Mouse (Mus musculus): ENCODE results near the gene Camk2g. TPM values are rescaled to one million over a fixed set of nuclear protein-coding genes. Genes with fewer than 3 reads are reported as not detected.

The Camk2g gene
- polyA plus RNA-seq, 1 experiment = 16.4 TPM

DNA sequence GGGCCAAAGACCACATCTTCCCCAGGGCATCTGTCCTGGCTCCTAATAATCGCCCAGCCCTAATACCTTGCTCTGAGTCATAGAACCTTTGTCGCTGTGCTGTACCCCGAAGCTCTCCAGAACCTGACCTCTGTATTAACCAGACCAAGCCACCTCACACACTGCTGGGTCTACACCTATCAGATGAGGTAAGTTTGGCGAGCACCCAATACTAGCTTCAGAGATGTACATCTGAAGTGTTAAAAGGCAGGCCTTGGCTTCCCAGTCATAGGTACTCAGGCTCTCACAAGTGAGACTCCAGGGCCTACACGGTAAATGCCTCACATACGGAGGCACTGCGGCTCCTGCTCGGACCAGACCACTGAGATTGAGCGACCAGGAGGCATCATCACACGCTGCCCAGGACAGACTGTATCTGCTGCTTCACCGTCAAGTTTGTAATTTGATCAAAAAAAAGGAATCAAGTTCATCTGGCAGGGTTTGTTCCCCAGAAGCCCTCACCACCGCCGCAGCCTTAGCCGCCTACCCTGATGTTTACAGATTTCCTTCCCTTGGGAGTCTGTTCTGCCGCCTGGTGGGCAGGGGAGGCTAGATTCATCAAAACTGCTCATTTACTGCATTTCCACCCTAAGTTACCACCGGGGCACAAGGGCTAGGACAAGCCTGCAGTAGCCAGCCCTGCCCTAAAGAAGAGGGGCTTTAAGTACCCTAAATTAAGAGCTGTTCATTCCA lies 2.2 kb downstream of the Camk2g start:
- no peak overlapping the region for H3K4me3 ChIP-seq (ENCODE audit: control insufficient read depth, low read depth, low read length)
- peaks cover 11% of the 10 kb centered on the region for H3K4me1 ChIP-seq (ENCODE audit: control insufficient read depth, insufficient read depth, low read length)
- no peak for TF ChIP-seq POLR2A (IDR thresholded peaks at IDR 0.05; ENCODE audit: control insufficient read depth, low read depth, low read length)
- TF ChIP-seq CTCF (IDR thresholded peaks at IDR 0.05; ENCODE audit: control insufficient read depth, insufficient read depth, insufficient replicate concordance, low read depth, low read length) = no peak
- H3K36me3 ChIP-seq (ENCODE audit: control insufficient read depth, insufficient read depth, low read length) = no peaks in the 10 kb centered on the region
- H3K27ac ChIP-seq (ENCODE audit: control insufficient read depth, insufficient read depth, low read depth, low read length) = no peak overlapping the region
- no peaks in the 10 kb centered on the region; the same call in 1 of the 2 replicates for H3K27me3 ChIP-seq (ENCODE audit: control insufficient read depth, insufficient read depth, low read length)

DNA sequence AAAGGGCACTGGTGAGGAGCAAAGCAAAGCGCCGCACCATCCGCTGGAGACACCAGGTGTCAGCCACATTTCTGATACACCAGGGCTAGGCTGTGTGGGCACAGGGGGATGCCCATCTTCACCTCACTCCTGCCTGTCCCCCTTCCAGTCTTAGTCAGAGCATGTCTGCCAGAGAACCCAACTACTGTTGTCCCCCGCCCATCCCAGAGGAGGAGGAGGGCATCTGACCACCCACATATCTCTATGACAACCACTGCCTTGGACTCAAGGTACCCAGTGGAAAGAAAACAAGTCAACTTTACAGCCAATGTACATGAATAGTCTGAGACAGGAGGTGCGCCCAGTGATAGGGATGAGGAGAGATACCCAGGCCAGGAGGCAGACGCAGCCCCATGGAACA lies 2.9 kb downstream of the Camk2g start:
- no peak for TF ChIP-seq CTCF (IDR thresholded peaks at IDR 0.05; ENCODE audit: control insufficient read depth, insufficient read depth, insufficient replicate concordance, low read depth, low read length)
- TF ChIP-seq POLR2A (IDR thresholded peaks at IDR 0.05; ENCODE audit: control insufficient read depth, low read depth, low read length) = no peak
- peaks cover 18% of the 10 kb centered on the region for H3K4me1 ChIP-seq (ENCODE audit: control insufficient read depth, insufficient read depth, low read length)
- no peak overlapping the region for H3K4me3 ChIP-seq (ENCODE audit: control insufficient read depth, low read depth, low read length)
- no peaks in the 10 kb centered on the region for H3K36me3 ChIP-seq (ENCODE audit: control insufficient read depth, insufficient read depth, low read length)
- H3K27me3 ChIP-seq (ENCODE audit: control insufficient read depth, insufficient read depth, low read length) = no peaks in the 10 kb centered on the region; the same call in 1 of the 2 replicates
- no peak overlapping the region for H3K27ac ChIP-seq (ENCODE audit: control insufficient read depth, insufficient read depth, low read depth, low read length)

GRCm38 (mm10) chr14:20790445-20790844 lies 3.4 kb downstream of the Camk2g start:
- no peak for TF ChIP-seq POLR2A (IDR thresholded peaks at IDR 0.05; ENCODE audit: control insufficient read depth, low read depth, low read length)
- no peak for TF ChIP-seq CTCF (IDR thresholded peaks at IDR 0.05; ENCODE audit: control insufficient read depth, insufficient read depth, insufficient replicate concordance, low read depth, low read length)
- no peak overlapping the region for H3K4me3 ChIP-seq (ENCODE audit: control insufficient read depth, low read depth, low read length)
- H3K27me3 ChIP-seq (ENCODE audit: control insufficient read depth, insufficient read depth, low read length) = no peaks in the 10 kb centered on the region; the same call in 1 of the 2 replicates
- peaks cover 21% of the 10 kb centered on the region for H3K4me1 ChIP-seq (ENCODE audit: control insufficient read depth, insufficient read depth, low read length)
- H3K36me3 ChIP-seq (ENCODE audit: control insufficient read depth, insufficient read depth, low read length) = no peaks in the 10 kb centered on the region
- H3K27ac ChIP-seq (ENCODE audit: control insufficient read depth, insufficient read depth, low read depth, low read length) = no peak overlapping the region

- TF ChIP-seq POLR2A (IDR thresholded peaks at IDR 0.05; ENCODE audit: control insufficient read depth, low read depth, low read length) (no peak), CTCF (IDR thresholded peaks at IDR 0.05; ENCODE audit: control insufficient read depth, insufficient read depth, insufficient replicate concordance, low read depth, low read length) (no peak)
- H3K4me3 ChIP-seq (ENCODE audit: control insufficient read depth, low read depth, low read length) = no peak overlapping the region
- H3K27ac ChIP-seq (ENCODE audit: control insufficient read depth, insufficient read depth, low read depth, low read length) = no peak overlapping the region
- no peaks in the 10 kb centered on the region; the same call in 1 of the 2 replicates for H3K27me3 ChIP-seq (ENCODE audit: control insufficient read depth, insufficient read depth, low read length)
- peaks cover 28% of the 10 kb centered on the region for H3K4me1 ChIP-seq (ENCODE audit: control insufficient read depth, insufficient read depth, low read length)
- H3K36me3 ChIP-seq (ENCODE audit: control insufficient read depth, insufficient read depth, low read length) = no peaks in the 10 kb centered on the region
Observed at GRCm38 (mm10) chr14:20789593-20789992, 4.3 kb downstream of the Camk2g start.

DNA sequence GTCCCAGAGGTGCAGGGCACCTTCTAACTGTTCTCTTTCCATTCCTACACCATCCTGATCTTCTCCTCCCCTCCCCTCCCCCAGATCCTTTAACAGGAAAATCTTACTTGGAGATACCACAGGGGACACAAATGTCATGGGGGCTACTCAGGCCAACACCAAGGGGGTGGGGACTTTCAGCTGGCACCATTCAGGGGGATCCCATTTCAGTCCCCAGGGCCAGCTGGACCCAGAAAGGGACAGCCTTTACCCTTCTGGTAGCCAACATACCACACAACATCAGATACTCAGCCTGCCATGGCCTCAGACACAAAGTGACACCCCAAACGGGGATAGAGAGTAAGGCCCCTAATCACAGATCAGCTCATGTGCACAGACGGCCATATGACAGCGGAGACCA lies 5.7 kb downstream of the Camk2g start:
- Histone ChIP-seq H3K4me1 (ENCODE audit: control insufficient read depth, insufficient read depth, low read length) (peaks cover 28% of the 10 kb centered on the region), H3K36me3 (ENCODE audit: control insufficient read depth, insufficient read depth, low read length) (no peaks in the 10 kb centered on the region), H3K4me3 (ENCODE audit: control insufficient read depth, low read depth, low read length) (no peak overlapping the region), H3K27ac (ENCODE audit: control insufficient read depth, insufficient read depth, low read depth, low read length) (no peak overlapping the region), H3K27me3 (ENCODE audit: control insufficient read depth, insufficient read depth, low read length) (no peaks in the 10 kb centered on the region; the same call in 1 of the 2 replicates)
- TF ChIP-seq CTCF (IDR thresholded peaks at IDR 0.05; ENCODE audit: control insufficient read depth, insufficient read depth, insufficient replicate concordance, low read depth, low read length) (no peak), POLR2A (IDR thresholded peaks at IDR 0.05; ENCODE audit: control insufficient read depth, low read depth, low read length) (no peak)

DNA sequence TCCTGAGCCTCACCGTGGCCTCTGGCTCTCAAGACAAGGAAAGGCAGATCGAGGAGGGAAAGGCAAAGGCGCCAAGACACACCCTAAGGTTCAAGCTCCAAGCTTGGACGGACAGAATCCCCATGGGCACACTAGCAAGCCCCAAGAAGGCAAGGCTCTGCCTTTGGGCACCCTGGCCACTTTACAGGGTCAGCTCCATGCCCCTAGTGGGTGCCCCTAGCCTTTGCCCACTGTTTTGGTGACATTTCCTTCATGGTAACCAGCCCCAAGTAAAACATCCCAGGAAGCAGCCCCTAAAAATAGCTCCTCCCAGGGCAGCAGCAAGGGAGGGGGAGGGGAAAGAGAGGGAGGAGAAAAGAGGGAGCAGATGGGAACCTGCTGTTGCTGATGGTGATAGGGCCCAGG lies 7.3 kb downstream of the Camk2g start:
- Histone ChIP-seq H3K4me3 (ENCODE audit: control insufficient read depth, low read depth, low read length) (no peak overlapping the region), H3K27ac (ENCODE audit: control insufficient read depth, insufficient read depth, low read depth, low read length) (no peak overlapping the region; the same call in 1 of the 2 replicates), H3K4me1 (ENCODE audit: control insufficient read depth, insufficient read depth, low read length) (peaks cover 26% of the 10 kb centered on the region), H3K36me3 (ENCODE audit: control insufficient read depth, insufficient read depth, low read length) (no peaks in the 10 kb centered on the region), H3K27me3 (ENCODE audit: control insufficient read depth, insufficient read depth, low read length) (no peaks in the 10 kb centered on the region)
- no peak for TF ChIP-seq POLR2A (IDR thresholded peaks at IDR 0.05; ENCODE audit: control insufficient read depth, low read depth, low read length)
- TF ChIP-seq CTCF (IDR thresholded peaks at IDR 0.05; ENCODE audit: control insufficient read depth, insufficient read depth, insufficient replicate concordance, low read depth, low read length) = no peak

- Histone ChIP-seq H3K36me3 (ENCODE audit: control insufficient read depth, insufficient read depth, low read length) (no peaks in the 10 kb centered on the region), H3K27ac (ENCODE audit: control insufficient read depth, insufficient read depth, low read depth, low read length) (peak overlapping the region; percentile 33; the same call in 1 of the 2 replicates)
Observed at GRCm38 (mm10) chr14:20786020-20786419, 7.9 kb downstream of the Camk2g start.

More at GRCm38 (mm10) chr14:20786020-20786419, 7.9 kb downstream of the Camk2g start:
- H3K4me3 ChIP-seq (ENCODE audit: control insufficient read depth, low read depth, low read length) = no peak overlapping the region; the same call in 1 of the 2 replicates
- peaks cover 21% of the 10 kb centered on the region for H3K4me1 ChIP-seq (ENCODE audit: control insufficient read depth, insufficient read depth, low read length)
- no peaks in the 10 kb centered on the region for H3K27me3 ChIP-seq (ENCODE audit: control insufficient read depth, insufficient read depth, low read length)
- TF ChIP-seq POLR2A (IDR thresholded peaks at IDR 0.05; ENCODE audit: control insufficient read depth, low read depth, low read length) (no peak), CTCF (IDR thresholded peaks at IDR 0.05; ENCODE audit: control insufficient read depth, insufficient read depth, insufficient replicate concordance, low read depth, low read length) (no peak)
